Mouse (Mus musculus) liver, adult 2 months (tissue): ENCODE data around the gene Auts2.

Experiments used
- CTCF ChIP-seq: fragments of 200-500 bp; IDR thresholded peaks from 2 replicates; pipeline ENCODE4 v1.5.1; 2011; ENCODE audit warnings: low read depth, low read length, control low read depth
- POLR2A ChIP-seq: fragments of 200-500 bp; IDR thresholded peaks from 2 replicates; pipeline ENCODE4 v1.6.1; 2011; ENCODE audit warnings: low read length, control low read depth; ENCODE audit not compliant: insufficient read depth; ENCODE audit errors: extremely low read depth

DNA sequence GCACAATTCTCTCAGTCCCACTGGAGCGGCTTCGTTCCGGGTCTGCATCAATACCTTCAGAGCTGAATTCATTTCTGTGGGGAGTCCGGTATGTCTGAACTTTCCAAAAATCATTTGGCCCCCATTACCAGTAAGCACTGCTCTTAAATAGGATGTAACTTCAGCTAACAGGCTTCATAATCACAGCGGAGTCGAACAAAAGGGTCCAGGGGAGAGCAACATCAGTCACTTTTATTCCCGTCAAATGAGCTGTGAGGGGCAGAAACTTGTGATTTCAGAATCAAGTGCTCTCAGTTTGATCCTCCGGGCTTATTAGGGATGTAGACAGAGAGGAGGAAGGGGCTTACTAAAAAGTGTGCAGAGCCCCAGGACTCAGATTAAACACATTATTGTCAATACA, 629.6 kb downstream of the Auts2 start:
- TF ChIP-seq CTCF (no peak), POLR2A (no peak)
